Mouse (Mus musculus) kidney, embryonic 14.5 days (tissue): ENCODE measurements at regions not wholly inside any gene's neighbourhood (a gene's known extent, or its start where the extent isn't known, plus 50 kb on each side); places are given as distances from the start of the nearest gene placed in this dataset.

Experiments
- ATAC-seq: fragments of 200-750 bp; cut with Nextera tagmentation; 2 replicates; pipeline ENCODE4 v1.8.0; 2017; ENCODE audit warnings: moderate number of reproducible peaks, mild to moderate bottlenecking, moderate TSS enrichment, moderate library complexity; ENCODE audit not compliant: low FRiP score, low TSS enrichment
- H3K27ac ChIP-seq: fragments of 300-500 bp; sonication (generic); 2 replicates; pipeline ENCODE4 v1.5.1; 2014; ENCODE audit warnings: low read depth, mild to moderate bottlenecking, low read length, moderate library complexity, mixed read lengths
- H3K27me3 ChIP-seq: fragments of 300-500 bp; sonication (generic); 2 replicates; pipeline ENCODE4 v1.6.1; 2014; ENCODE audit warnings: mild to moderate bottlenecking, low read length; ENCODE audit not compliant: control insufficient read depth, insufficient read depth
- H3K36me3 ChIP-seq: fragments of 300-500 bp; sonication (generic); 2 replicates; pipeline ENCODE4 v1.6.1; 2014; ENCODE audit warnings: low read length, mixed read lengths; ENCODE audit not compliant: control insufficient read depth, insufficient read depth
- H3K4me1 ChIP-seq: fragments of 300-500 bp; sonication (generic); 2 replicates; pipeline ENCODE4 v1.6.1; 2014; ENCODE audit warnings: low read length, mixed read lengths; ENCODE audit not compliant: control insufficient read depth, insufficient read depth
- H3K4me2 ChIP-seq: fragments of 300-500 bp; sonication (generic); replicated peaks from 2 replicates; pipeline ENCODE4 v1.6.1; 2014; ENCODE audit warnings: low read depth, mild to moderate bottlenecking, low read length
- H3K4me3 ChIP-seq: fragments of 300-500 bp; sonication (generic); 2 replicates; pipeline ENCODE4 v1.5.1; 2014; ENCODE audit warnings: mild to moderate bottlenecking, low read length
- H3K9ac ChIP-seq: fragments of 300-500 bp; sonication (generic); 2 replicates; pipeline ENCODE4 v1.6.1; 2014; ENCODE audit warnings: low read depth, mild to moderate bottlenecking, low read length, moderate library complexity
- H3K9me3 ChIP-seq: fragments of 300-500 bp; sonication (generic); 2 replicates; pipeline ENCODE4 v1.6.1; 2016; ENCODE audit warnings: low read length; ENCODE audit not compliant: control insufficient read depth
- WGBS: fragments of 180-500 bp; shearing (Covaris S2); extraction: QIAGEN DNeasy Blood & Tissue Kit; methylation state at CpG from one replicate; pipeline ENCODE4 v1.1.7; 2014; 5-methylcytosine and 5-hydroxymethylcytosine counted together

- Histone ChIP-seq H3K9ac (no peak overlapping the region), H3K36me3 (no peaks in the 10 kb centered on the region), H3K4me2 (no peak overlapping the region), H3K27ac (no peak overlapping the region), H3K27me3 (no peaks in the 10 kb centered on the region), H3K9me3 (no peaks in the 10 kb centered on the region), H3K4me1 (peaks cover 11% of the 10 kb centered on the region; the same call in 1 of the 2 replicates), H3K4me3 (no peak overlapping the region)
- WGBS, result 59% methylated on average over 4 of the region's 4 CpGs
- no peak for ATAC-seq
Observed at GRCm38 (mm10) chr12:73412500-73412899, 125.9 kb downstream of the Slc38a6 start.

- peaks cover 12% of the 10 kb centered on the region; the same call in 1 of the 2 replicates for H3K4me1 ChIP-seq
- no peak for ATAC-seq
- no peak overlapping the region for H3K4me3 ChIP-seq
- 65% methylated on average over 7 of the region's 7 CpGs for WGBS
- no peaks in the 10 kb centered on the region for H3K9me3 ChIP-seq
- H3K4me2 ChIP-seq, result no peak overlapping the region
- H3K36me3 ChIP-seq, result no peaks in the 10 kb centered on the region
- no peak overlapping the region for H3K27ac ChIP-seq
- no peak overlapping the region for H3K9ac ChIP-seq
- H3K27me3 ChIP-seq, result no peaks in the 10 kb centered on the region
Observed at GRCm38 (mm10) chr12:73410924-73411323, 124.3 kb downstream of the Slc38a6 start.

DNA sequence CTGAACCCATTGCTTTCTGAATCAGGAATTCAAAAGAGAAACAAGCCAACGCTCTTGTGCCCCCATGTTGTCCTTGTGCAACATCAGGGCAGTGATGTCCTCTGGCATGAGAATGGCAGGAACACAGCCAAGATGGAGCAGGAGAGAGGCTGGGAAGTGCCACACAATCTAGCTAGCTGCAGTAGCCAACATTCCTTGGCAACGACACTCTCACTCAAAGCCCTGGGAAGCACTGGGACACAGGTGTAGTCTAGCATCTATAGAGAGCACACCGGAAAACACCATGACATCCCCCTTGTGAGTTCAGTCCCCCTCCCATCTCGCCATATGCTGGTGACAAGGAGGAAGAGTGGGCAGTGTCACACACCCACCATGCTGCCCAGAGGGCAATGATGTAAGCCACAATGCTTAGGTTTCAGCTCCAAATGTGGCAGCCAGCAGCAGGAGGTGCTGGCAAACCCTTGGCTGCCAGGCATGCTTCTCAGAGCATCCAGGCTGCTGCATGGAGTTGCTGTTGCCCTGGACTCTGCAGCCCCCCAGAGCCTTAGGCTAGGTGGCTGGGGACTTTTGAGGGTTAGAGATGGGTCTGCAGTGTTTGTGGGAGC lies 123.0 kb downstream of the Slc38a6 start:
- H3K4me1 ChIP-seq, result peaks cover 23% of the 10 kb centered on the region; the same call in 1 of the 2 replicates

GRCm38 (mm10) chr12:73408614-73409013 lies 122.0 kb downstream of the Slc38a6 start:
- Histone ChIP-seq H3K36me3 (no peaks in the 10 kb centered on the region), H3K4me3 (no peak overlapping the region), H3K9ac (no peak overlapping the region), H3K27ac (no peak overlapping the region), H3K4me1 (peaks cover 23% of the 10 kb centered on the region; the same call in 1 of the 2 replicates), H3K9me3 (no peaks in the 10 kb centered on the region), H3K27me3 (no peaks in the 10 kb centered on the region), H3K4me2 (no peak overlapping the region)
- WGBS, result 73% methylated on average over 7 of the region's 7 CpGs
- ATAC-seq, result no peak

More for the DNA sequence above, 123.0 kb downstream of the Slc38a6 start:
- no peak for ATAC-seq
- Histone ChIP-seq H3K9ac (no peak overlapping the region), H3K4me3 (no peak overlapping the region), H3K9me3 (no peaks in the 10 kb centered on the region), H3K36me3 (no peaks in the 10 kb centered on the region), H3K27ac (no peak overlapping the region), H3K4me2 (no peak overlapping the region), H3K27me3 (no peaks in the 10 kb centered on the region)
- 91% methylated on average over 4 of the region's 4 CpGs for WGBS

DNA sequence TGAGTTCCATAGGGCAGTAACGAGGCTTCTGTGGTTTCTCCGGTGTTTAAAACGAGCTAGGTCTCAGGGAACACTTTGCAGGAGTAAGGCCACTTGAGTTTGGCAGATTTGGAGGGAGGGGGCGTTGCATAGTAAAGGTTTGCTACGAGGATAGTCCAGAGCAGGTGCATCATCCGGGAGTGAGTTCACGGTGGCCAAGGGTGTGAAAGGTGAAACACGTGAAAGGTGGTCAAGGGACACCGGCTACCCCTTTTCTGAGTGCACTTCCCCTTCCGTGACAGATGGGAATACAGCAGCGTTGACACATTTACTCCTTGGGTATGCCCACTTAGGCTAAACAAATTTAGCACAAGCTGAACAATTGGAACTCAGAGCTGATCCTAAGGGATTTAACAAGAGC lies 121.6 kb downstream of the Slc38a6 start:
- 79% methylated on average over 11 of the region's 11 CpGs for WGBS
- H3K9me3 ChIP-seq, result no peaks in the 10 kb centered on the region

GRCm38 (mm10) chr12:73406556-73407087 lies 120.0 kb downstream of the Slc38a6 start:
- no peaks in the 10 kb centered on the region for H3K36me3 ChIP-seq
- WGBS, result 92% methylated on average over 8 of the region's 8 CpGs
- H3K9me3 ChIP-seq, result no peaks in the 10 kb centered on the region
- ATAC-seq, result no peak
- H3K4me1 ChIP-seq, result 0 out of 2 replicates have a peak, but pooled peaks cover 14% of the 10 kb centered on the region
- no peaks in the 10 kb centered on the region for H3K27me3 ChIP-seq
- H3K27ac ChIP-seq, result no peak overlapping the region
- no peak overlapping the region for H3K9ac ChIP-seq
- H3K4me2 ChIP-seq, result no peak overlapping the region
- no peak overlapping the region for H3K4me3 ChIP-seq

More for the DNA sequence above, 121.6 kb downstream of the Slc38a6 start:
- no peak for ATAC-seq
- Histone ChIP-seq H3K9ac (no peak overlapping the region), H3K36me3 (no peaks in the 10 kb centered on the region), H3K4me1 (peaks cover 19% of the 10 kb centered on the region; the same call in 1 of the 2 replicates), H3K4me3 (no peak overlapping the region), H3K27me3 (no peaks in the 10 kb centered on the region), H3K27ac (no peak overlapping the region), H3K4me2 (no peak overlapping the region)

GRCm38 (mm10) chr12:73405583-73405982 lies 119.0 kb downstream of the Slc38a6 start:
- no peak for ATAC-seq
- Histone ChIP-seq H3K4me3 (no peak overlapping the region), H3K27me3 (no peaks in the 10 kb centered on the region), H3K27ac (no peak overlapping the region), H3K4me2 (no peak overlapping the region), H3K9ac (no peak overlapping the region), H3K36me3 (no peaks in the 10 kb centered on the region), H3K9me3 (no peaks in the 10 kb centered on the region), H3K4me1 (0 out of 2 replicates have a peak, but pooled peaks cover 14% of the 10 kb centered on the region)
- WGBS, result 71% methylated on average over 9 of the region's 9 CpGs

DNA sequence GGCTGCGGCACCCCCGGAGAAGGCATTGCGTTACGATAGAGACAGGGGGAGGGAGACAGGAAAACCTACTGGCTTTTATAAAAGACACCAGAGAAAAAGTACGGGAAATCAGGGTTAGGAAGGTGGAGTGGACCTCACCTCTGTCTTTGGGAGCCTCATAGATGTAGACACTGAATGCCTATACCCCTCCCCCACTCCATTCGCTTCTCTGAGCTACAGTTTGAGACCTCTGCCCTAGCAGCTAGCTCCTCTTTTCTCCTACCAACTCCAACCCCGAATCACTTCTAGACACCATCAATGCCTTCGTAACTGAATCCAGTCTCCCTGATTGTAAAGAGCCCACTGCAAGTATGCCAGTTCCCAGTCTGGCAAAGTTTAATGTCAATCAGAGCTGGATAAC lies 118.5 kb downstream of the Slc38a6 start:
- ATAC-seq, result no peak
- Histone ChIP-seq H3K36me3 (no peaks in the 10 kb centered on the region), H3K27me3 (no peaks in the 10 kb centered on the region), H3K27ac (no peak overlapping the region), H3K9ac (no peak overlapping the region), H3K4me1 (0 out of 2 replicates have a peak, but pooled peaks cover 14% of the 10 kb centered on the region), H3K4me2 (no peak overlapping the region), H3K4me3 (no peak overlapping the region), H3K9me3 (no peaks in the 10 kb centered on the region)
- 64% methylated on average over 8 of the region's 8 CpGs for WGBS

DNA sequence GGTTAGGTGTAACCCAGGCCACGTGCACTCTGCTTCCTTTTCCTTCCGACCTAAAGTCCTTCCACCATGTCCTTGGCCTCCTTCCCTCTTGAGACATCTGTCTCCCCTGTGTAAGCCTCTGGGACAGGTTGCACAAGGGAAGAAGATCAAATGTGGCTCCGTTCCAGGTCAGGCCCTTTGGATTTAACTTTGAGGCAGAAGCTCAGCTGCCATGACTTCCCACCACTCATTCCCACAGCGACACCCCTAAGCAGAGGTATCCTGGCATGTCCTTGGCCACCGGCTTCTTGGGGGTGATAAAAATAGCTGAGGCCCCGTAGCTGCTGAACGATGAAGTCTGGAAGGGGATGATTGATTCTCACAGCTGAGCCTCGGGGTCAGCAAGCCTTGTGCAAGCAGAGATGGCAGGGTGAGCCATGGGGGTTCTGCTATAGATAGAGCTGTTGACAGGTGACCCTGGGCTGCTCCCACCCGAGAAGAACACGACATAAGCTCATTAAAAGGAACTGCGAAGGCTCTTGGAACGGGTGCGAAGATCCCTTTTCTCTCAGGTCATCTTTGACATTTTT lies 117.4 kb downstream of the Slc38a6 start:
- Histone ChIP-seq H3K9ac (no peak overlapping the region), H3K9me3 (no peaks in the 10 kb centered on the region), H3K27ac (no peak overlapping the region), H3K27me3 (no peaks in the 10 kb centered on the region), H3K36me3 (no peaks in the 10 kb centered on the region), H3K4me2 (no peak overlapping the region), H3K4me3 (no peak overlapping the region), H3K4me1 (0 out of 2 replicates have a peak, but pooled peaks cover 14% of the 10 kb centered on the region)
- 50% methylated on average over 13 of the region's 13 CpGs for WGBS
- ATAC-seq, result no peak
